Mouse (Mus musculus) myocyte (in vitro differentiated cells): ENCODE results near the gene Cfap61. TPM values are rescaled to one million over a fixed set of nuclear protein-coding genes. Genes with fewer than 3 reads are reported as not detected.

Experiments
- H3K27me3 ChIP-seq: one replicate; pipeline ENCODE4 v1.6.1; 2011; ENCODE audit not compliant: control insufficient read depth, insufficient read depth, insufficient read length
- H3K36me3 ChIP-seq: one replicate; pipeline ENCODE4 v1.6.1; 2011; ENCODE audit not compliant: control insufficient read depth, insufficient read depth
- H3K4me2 ChIP-seq: one replicate; pipeline ENCODE4 v1.6.1; 2011; ENCODE audit warnings: low read depth, control low read depth
- H3K4me3 ChIP-seq: one replicate; pipeline ENCODE4 v1.5.1; 2011; ENCODE audit warnings: mild to moderate bottlenecking, control low read depth, moderate library complexity
- H3K79me2 ChIP-seq: one replicate; pipeline ENCODE4 v1.6.1; 2011; ENCODE audit not compliant: control insufficient read depth, insufficient read depth
- H3ac ChIP-seq: one replicate; pipeline ENCODE4 v1.6.1; 2011; ENCODE audit not compliant: control insufficient read depth, insufficient read length
- CEBPB ChIP-seq: IDR thresholded peaks from 2 replicates; pipeline ENCODE4 v1.6.1; 2011; ENCODE audit warnings: mild to moderate bottlenecking, moderate library complexity; ENCODE audit not compliant: poor library complexity, insufficient read depth, severe bottlenecking
- E2F4 ChIP-seq: IDR thresholded peaks from one replicate; pipeline ENCODE4 v1.6.1; 2011; ENCODE audit warnings: mild to moderate bottlenecking, control low read depth, moderate library complexity; ENCODE audit not compliant: insufficient read depth
- MAX ChIP-seq: IDR thresholded peaks from one replicate; pipeline ENCODE4 v1.6.1; 2011; ENCODE audit warnings: low read depth, mild to moderate bottlenecking, control low read depth
- MYOD1 ChIP-seq, 3 experiments: IDR thresholded peaks; one replicate each; pipeline ENCODE4 v1.6.1; 2011; ENCODE audit warnings: control low read depth in 2 of 3, low read depth in 2 of 3, mild to moderate bottlenecking in 2 of 3, moderate library complexity in 1 of 3; ENCODE audit not compliant: insufficient read length in 2 of 3, control insufficient read depth in 1 of 3
- MYOG ChIP-seq, 3 experiments: IDR thresholded peaks; one replicate each; pipeline ENCODE4 v1.6.1; 2011; ENCODE audit warnings: control low read depth in 2 of 3, low read depth in 2 of 3, mild to moderate bottlenecking in 2 of 3; ENCODE audit not compliant: insufficient read length in 2 of 3, control insufficient read depth in 1 of 3, insufficient read depth in 1 of 3
- POLR2A ChIP-seq: IDR thresholded peaks from one replicate; pipeline ENCODE4 v1.6.1; 2011; ENCODE audit warnings: low read depth, mild to moderate bottlenecking, control low read depth, moderate library complexity; ENCODE audit not compliant: insufficient read length
- POLR2AphosphoS2 ChIP-seq: IDR thresholded peaks from one replicate; pipeline ENCODE4 v1.6.1; 2011; ENCODE audit warnings: low read depth, control low read depth; ENCODE audit not compliant: insufficient read length
- REST ChIP-seq: IDR thresholded peaks from one replicate; pipeline ENCODE4 v1.6.1; 2011; ENCODE audit warnings: mild to moderate bottlenecking, control low read depth, moderate library complexity; ENCODE audit not compliant: insufficient read depth, insufficient read length
- SRF ChIP-seq: IDR thresholded peaks from one replicate; pipeline ENCODE4 v1.6.1; 2011; ENCODE audit warnings: low read depth; ENCODE audit not compliant: control insufficient read depth, insufficient read length
- TCF12 ChIP-seq: IDR thresholded peaks from one replicate; pipeline ENCODE4 v1.6.1; 2011; ENCODE audit warnings: mild to moderate bottlenecking, control low read depth; ENCODE audit not compliant: poor library complexity, insufficient read depth, severe bottlenecking
- TCF3 ChIP-seq: IDR thresholded peaks from one replicate; pipeline ENCODE4 v1.6.1; 2011; ENCODE audit warnings: low read depth, control low read depth; ENCODE audit not compliant: insufficient read length
- USF1 ChIP-seq: IDR thresholded peaks from one replicate; pipeline ENCODE4 v1.6.1; 2011; ENCODE audit warnings: low read depth, mild to moderate bottlenecking, control low read depth, moderate library complexity
- polyA plus RNA-seq: library from polyadenylated mRNA; unstranded; fragments of >200 nt; fragmentation: generic; extraction: Trizol; gene quantifications from one replicate; pipeline ENCODE4 v1.2.1, GENCODE M21; 2012; ENCODE audit warnings: missing spikeins

The Cfap61 gene
- polyA plus RNA-seq, 1 experiment, result 0.06 TPM

DNA sequence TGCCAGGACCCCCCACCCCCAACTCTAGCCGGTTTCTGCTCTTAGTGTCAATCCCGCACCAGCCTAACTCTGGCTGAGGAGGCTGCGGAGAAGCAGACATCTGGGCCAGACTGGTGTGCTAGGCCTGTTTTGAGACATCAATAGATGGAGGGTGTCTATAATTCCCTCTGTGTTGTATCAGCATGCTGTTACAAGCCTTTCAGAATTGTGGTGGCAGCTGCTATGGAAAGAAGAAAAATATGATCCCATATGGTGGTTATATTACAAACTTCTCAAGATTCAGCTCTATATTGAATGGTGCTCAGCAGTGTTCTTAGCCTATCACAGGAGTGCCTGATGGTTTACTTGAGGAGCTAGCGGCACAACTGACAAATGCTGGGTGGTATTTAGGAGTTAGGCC, 116.8 kb downstream of the Cfap61 start:
- Histone ChIP-seq H3K36me3 (no peaks in the 10 kb centered on the region), H3ac (no peak overlapping the region), H3K27me3 (no peaks in the 10 kb centered on the region), H3K4me2 (no peak overlapping the region), H3K79me2 (no peaks in the 10 kb centered on the region), H3K4me3 (no peak overlapping the region)
- TF ChIP-seq SRF (no peak), TCF3 (no peak)

DNA sequence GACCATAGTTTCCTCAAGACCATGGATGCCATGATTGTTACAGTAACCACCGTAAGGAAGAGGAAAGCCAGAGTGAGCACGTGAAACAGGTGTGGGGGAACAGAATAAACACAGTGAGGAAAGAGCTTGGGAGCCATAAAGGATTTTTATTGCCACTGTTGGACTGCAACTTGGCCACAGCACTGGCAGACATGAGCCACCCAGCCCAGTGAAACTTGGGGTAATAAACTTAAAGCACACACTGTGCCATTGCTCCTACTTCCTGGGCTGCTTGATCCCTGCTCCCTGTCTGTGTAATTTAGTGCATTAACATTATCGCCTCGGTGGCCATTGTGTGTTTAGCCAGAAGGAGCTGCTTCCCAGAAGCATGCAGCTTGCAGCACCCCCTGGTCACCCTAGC, 122.5 kb downstream of the Cfap61 start:
- no peak overlapping the region for H3K4me2 ChIP-seq
- H3K4me3 ChIP-seq, result no peak overlapping the region
- H3ac ChIP-seq, result no peak overlapping the region
- no peak for TF ChIP-seq MAX
- TF ChIP-seq SRF, result no peak
- TF ChIP-seq E2F4, result no peak
- no peaks in the 10 kb centered on the region for H3K79me2 ChIP-seq
- no peaks in the 10 kb centered on the region for H3K36me3 ChIP-seq
- no peaks in the 10 kb centered on the region for H3K27me3 ChIP-seq

DNA sequence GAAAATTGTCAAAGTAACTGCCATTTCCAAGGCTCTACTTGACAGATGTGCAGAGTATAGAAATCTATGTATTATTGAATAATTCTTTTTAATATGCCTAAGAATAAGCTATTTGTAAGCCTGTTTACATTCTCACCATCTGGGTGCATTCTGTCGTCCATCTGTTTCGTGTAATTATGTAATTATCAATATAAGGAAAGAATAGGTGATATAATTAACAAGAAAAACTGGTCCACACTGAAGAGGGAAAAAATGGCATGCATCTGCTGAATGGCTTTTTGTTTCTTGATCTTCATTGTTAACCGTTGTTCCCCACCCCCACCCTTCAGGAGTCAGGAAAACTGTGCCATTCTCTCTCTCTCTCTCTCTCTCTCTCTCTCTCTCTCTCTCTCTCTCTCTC, 124.2 kb downstream of the Cfap61 start:
- Histone ChIP-seq H3K27me3 (no peaks in the 10 kb centered on the region), H3ac (no peak overlapping the region), H3K4me3 (no peak overlapping the region), H3K36me3 (no peaks in the 10 kb centered on the region), H3K79me2 (no peaks in the 10 kb centered on the region), H3K4me2 (no peak overlapping the region)
- TF ChIP-seq USF1 (no peak), CEBPB (no peak), TCF12 (no peak), POLR2AphosphoS2 (no peak), TCF3 (no peak), SRF (no peak), MYOD1 (IDR thresholded peaks at IDR 0.05; ENCODE audit: control insufficient read depth in 1 of 3, insufficient read length in 2 of 3, low read depth in 2 of 3) (no peak), MAX (no peak), E2F4 (no peak), POLR2A (no peak), MYOG (IDR thresholded peaks at IDR 0.05; ENCODE audit: control insufficient read depth in 1 of 3, insufficient read depth in 1 of 3, insufficient read length in 2 of 3, low read depth in 2 of 3) (no peak), REST (no peak)

DNA sequence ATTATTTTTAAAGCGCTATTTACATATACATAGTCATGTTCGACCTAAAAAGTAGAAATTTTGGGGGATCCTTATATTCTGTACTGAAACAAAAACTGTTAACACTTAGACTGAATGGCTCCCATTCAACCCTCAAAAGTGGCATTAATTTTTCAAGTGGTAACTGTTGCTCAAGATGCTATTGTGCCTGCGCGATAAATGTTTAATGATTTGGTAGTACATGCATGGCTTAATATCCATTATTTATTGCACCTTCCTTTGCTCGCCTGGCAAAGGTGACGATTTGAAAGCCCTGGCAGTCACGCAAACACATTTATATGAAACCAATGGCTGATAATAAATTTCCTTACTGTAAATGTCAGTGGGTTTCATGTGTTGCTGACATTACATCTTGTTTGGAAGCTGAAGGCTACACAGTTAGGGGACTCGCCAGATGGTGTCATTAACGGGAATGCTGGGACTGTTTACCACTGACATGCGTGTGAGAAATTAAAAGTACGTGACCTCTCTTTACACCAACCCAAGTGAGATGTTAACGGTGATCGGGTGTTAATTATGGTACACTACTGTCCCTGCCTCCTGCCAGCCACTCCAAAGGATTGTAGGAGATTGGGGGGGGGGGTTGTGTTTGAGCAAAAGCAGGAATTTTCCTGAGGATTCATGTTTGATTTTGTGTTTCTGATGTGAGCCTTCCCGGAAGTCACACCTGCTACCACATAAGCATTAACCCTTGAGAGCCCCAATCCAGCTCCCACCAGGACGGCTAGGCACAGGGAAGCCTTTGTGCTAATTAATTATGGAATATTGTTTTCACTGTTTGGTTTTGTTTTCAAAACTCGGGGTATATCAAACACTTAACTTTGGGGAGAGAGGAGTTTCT, 127.1 kb downstream of the Cfap61 start:
- TF ChIP-seq MAX (no peak), POLR2AphosphoS2 (no peak), TCF3 (no peak), CEBPB (no peak), POLR2A (no peak), REST (no peak), E2F4 (no peak), MYOG (IDR thresholded peaks at IDR 0.05; ENCODE audit: control insufficient read depth in 1 of 3, insufficient read depth in 1 of 3, insufficient read length in 2 of 3, low read depth in 2 of 3) (no peak), TCF12 (no peak), MYOD1 (IDR thresholded peaks at IDR 0.05; ENCODE audit: control insufficient read depth in 1 of 3, insufficient read length in 2 of 3, low read depth in 2 of 3) (no peak), USF1 (no peak), SRF (no peak)
- Histone ChIP-seq H3K79me2 (no peaks in the 10 kb centered on the region), H3K36me3 (no peaks in the 10 kb centered on the region), H3K4me3 (no peak overlapping the region), H3K27me3 (no peaks in the 10 kb centered on the region), H3ac (no peak overlapping the region), H3K4me2 (peak overlapping the region; percentile 39)

DNA sequence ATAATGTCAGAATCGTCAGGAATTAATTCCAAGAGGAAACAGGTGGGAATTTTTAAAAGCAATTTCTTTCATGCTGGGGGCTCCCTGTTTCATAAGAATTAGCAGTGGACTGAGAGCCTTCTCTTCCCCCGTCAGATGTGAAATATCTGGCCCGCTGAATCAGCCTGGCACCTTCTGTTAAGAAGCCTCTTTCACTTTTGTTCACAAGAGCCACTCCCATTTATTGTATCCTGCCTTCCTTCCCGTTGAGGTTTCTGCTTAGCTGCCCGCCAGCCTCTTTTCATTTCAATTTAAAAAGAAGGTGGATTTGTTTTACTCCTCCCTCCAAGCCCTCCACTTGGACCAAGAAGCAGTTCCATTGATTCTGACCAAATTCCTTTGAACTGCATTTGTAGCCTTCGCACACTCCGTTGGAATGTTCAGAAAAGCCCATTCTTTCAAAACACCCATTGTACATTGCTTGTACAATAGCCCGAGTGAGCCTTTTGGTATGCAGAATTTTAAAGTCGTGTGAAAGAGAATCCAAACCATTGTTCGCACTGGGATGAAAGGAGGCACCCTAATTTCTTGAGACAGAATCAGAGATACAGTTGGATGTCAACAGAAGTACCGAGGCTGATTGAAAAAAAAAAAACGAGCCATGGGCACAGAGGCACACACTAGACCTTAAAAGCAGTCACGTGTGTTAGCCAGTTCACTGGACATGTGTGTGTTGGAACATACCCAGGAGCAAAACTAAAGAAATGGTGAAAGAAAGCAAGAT, 127.9 kb downstream of the Cfap61 start:
- Histone ChIP-seq H3K36me3 (no peaks in the 10 kb centered on the region), H3ac (no peak overlapping the region), H3K27me3 (peaks cover 4% of the 10 kb centered on the region), H3K79me2 (no peaks in the 10 kb centered on the region), H3K4me2 (peak overlapping the region; percentile 39), H3K4me3 (no peak overlapping the region)
- TF ChIP-seq USF1 (no peak), TCF12 (no peak), MYOD1 (IDR thresholded peaks at IDR 0.05; ENCODE audit: control insufficient read depth in 1 of 3, insufficient read length in 2 of 3, low read depth in 2 of 3) (no peak), CEBPB (no peak), MYOG (IDR thresholded peaks at IDR 0.05; ENCODE audit: control insufficient read depth in 1 of 3, insufficient read depth in 1 of 3, insufficient read length in 2 of 3, low read depth in 2 of 3) (no peak), REST (no peak), POLR2A (no peak), SRF (no peak), TCF3 (no peak)
